Mouse (Mus musculus): ENCODE measurements at regions not wholly inside any gene's neighbourhood (a gene's known extent, or its start where the extent isn't known, plus 50 kb on each side); places are given as distances from the start of the nearest gene placed in this dataset.

- no peaks in the 10 kb centered on the region for H3K36me3 ChIP-seq (ENCODE audit: control insufficient read depth, insufficient read depth, low read length)
- no peaks in the 10 kb centered on the region for H3K9me3 ChIP-seq (ENCODE audit: control insufficient read depth, low read length)
- 58% methylated on average over 2 of the region's 2 CpGs for WGBS
- H3K27ac ChIP-seq (ENCODE audit: low read length) = no peak overlapping the region
- no peaks in the 10 kb centered on the region for H3K27me3 ChIP-seq (replicated peaks; ENCODE audit: control insufficient read depth, insufficient read depth, low read length)
- ATAC-seq = no peak
- H3K4me2 ChIP-seq (ENCODE audit: low read depth, low read length) = no peak overlapping the region
- no peak overlapping the region for H3K4me3 ChIP-seq (ENCODE audit: low read length)
- H3K9ac ChIP-seq (ENCODE audit: low read depth, low read length) = no peak overlapping the region
- peaks cover 4% of the 10 kb centered on the region; the same call in 1 of the 2 replicates for H3K4me1 ChIP-seq (ENCODE audit: control insufficient read depth, insufficient read depth, low read length)
Observed at GRCm38 (mm10) chr11:37533624-37534023, 297.9 kb upstream of the Tenm2 start.

DNA sequence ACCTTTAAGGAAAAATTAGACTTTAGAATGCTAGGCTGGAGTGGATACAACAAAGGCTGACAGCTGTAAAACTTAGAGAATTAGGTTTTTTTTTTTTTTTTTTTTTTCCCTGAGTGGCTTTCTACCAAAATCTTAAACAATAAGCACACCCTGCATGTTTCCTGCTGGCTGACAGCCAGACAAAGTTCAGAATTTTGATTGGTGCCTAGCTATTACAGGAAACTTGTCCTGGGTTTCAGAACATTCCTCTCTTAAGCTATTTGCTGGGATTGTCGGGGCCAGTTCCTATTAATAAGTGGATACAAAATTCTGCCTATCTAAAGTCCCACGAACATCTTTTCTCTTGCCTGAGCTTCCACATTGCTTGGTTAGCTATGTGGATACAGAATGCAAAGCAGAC lies 296.7 kb upstream of the Tenm2 start:
- ATAC-seq = no peak
- H3K27ac ChIP-seq (ENCODE audit: low read length) = no peak overlapping the region
- no peaks in the 10 kb centered on the region for H3K36me3 ChIP-seq (ENCODE audit: control insufficient read depth, insufficient read depth, low read length)
- peaks cover 4% of the 10 kb centered on the region; the same call in 1 of the 2 replicates for H3K4me1 ChIP-seq (ENCODE audit: control insufficient read depth, insufficient read depth, low read length)
- H3K27me3 ChIP-seq (replicated peaks; ENCODE audit: control insufficient read depth, insufficient read depth, low read length) = no peaks in the 10 kb centered on the region
- H3K9ac ChIP-seq (ENCODE audit: low read depth, low read length) = no peak overlapping the region
- no peak overlapping the region for H3K4me2 ChIP-seq (ENCODE audit: low read depth, low read length)
- H3K4me3 ChIP-seq (ENCODE audit: low read length) = no peak overlapping the region
- H3K9me3 ChIP-seq (ENCODE audit: control insufficient read depth, low read length) = no peaks in the 10 kb centered on the region
- WGBS = 33% methylated on average over 2 of the region's 2 CpGs

DNA sequence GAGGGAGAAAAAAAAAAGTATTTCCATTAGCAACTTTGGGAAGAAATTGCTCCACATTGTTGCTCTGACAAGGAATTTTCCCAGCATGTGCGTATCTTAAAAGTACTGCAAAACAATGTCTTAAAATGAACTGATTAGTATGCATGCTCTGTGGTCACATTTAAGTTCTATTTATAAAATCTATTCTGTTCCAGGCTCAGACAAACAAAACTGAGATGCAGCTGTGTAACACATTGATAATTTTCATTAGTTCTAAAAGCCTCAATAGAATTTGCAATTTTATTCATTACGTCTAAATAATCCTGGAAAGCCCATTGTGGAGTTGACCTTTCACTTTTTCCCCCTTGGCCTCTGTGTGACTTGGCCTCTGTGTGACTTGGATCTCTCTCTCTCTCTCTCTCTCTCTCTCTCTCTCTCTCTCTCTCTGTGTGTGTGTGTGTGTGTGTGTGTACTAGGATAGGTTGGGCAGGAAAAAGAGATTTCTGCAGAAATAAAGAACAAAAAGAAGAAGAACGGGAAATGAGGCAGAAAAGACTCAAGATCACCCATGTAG lies 262.8 kb upstream of the Tenm2 start:
- Histone ChIP-seq H3K9me3 (ENCODE audit: control insufficient read depth, low read length) (no peaks in the 10 kb centered on the region), H3K9ac (ENCODE audit: low read depth, low read length) (no peak overlapping the region), H3K4me3 (ENCODE audit: low read length) (no peak overlapping the region), H3K4me1 (ENCODE audit: control insufficient read depth, insufficient read depth, low read length) (no peaks in the 10 kb centered on the region), H3K36me3 (ENCODE audit: control insufficient read depth, insufficient read depth, low read length) (no peaks in the 10 kb centered on the region), H3K4me2 (ENCODE audit: low read depth, low read length) (no peak overlapping the region), H3K27ac (ENCODE audit: low read length) (no peak overlapping the region), H3K27me3 (replicated peaks; ENCODE audit: control insufficient read depth, insufficient read depth, low read length) (no peaks in the 10 kb centered on the region)
- 69% methylated on average over 3 of the region's 3 CpGs for WGBS
- ATAC-seq = no peak

DNA sequence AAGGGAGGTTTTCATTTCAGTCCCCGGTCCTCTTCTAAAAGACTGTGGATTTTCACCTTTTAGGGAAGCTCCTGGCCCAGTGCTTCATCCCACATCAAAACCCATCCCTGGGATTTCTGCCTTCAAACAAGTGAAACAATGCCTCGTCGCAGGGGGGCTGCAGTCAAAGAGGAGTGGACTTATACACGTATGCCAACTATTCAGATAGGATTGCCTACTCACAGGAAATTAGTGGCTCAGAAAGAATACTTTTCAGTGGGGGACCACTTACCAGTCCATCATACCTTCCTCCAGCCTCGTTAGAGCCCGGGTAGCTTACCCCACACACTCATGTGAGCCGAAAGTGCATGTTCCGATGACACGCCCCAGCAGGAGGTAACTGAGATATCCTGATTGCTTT lies 262.1 kb upstream of the Tenm2 start:
- Histone ChIP-seq H3K36me3 (ENCODE audit: control insufficient read depth, insufficient read depth, low read length) (no peaks in the 10 kb centered on the region), H3K4me3 (ENCODE audit: low read length) (no peak overlapping the region), H3K27me3 (replicated peaks; ENCODE audit: control insufficient read depth, insufficient read depth, low read length) (no peaks in the 10 kb centered on the region), H3K9me3 (ENCODE audit: control insufficient read depth, low read length) (no peaks in the 10 kb centered on the region), H3K4me2 (ENCODE audit: low read depth, low read length) (no peak overlapping the region), H3K9ac (ENCODE audit: low read depth, low read length) (no peak overlapping the region), H3K4me1 (ENCODE audit: control insufficient read depth, insufficient read depth, low read length) (no peaks in the 10 kb centered on the region), H3K27ac (ENCODE audit: low read length) (no peak overlapping the region)
- 73% methylated on average over 9 of the region's 9 CpGs for WGBS
- ATAC-seq = no peak

DNA sequence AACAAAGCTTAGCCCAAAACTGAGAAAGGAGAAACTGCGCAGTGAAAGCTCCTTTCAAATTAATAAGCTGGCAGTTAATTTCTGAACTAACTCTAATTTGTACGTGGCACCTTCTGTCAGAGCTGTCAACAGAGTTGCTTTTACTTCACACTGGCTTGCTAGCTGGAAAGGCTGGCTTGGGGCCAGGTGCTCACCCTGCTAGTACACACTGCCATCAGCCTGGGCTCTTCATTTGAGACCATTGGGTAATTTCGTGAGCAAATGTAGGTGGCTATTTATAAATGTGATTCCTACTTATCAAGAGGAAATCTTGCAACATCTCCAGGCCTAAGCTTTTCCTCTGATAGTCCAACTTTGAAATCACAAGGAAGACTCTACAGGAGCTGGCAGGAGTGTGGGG lies 244.5 kb upstream of the Tenm2 start:
- H3K9ac ChIP-seq (ENCODE audit: low read depth, low read length) = no peak overlapping the region
- no peaks in the 10 kb centered on the region for H3K27me3 ChIP-seq (replicated peaks; ENCODE audit: control insufficient read depth, insufficient read depth, low read length)
- H3K4me1 ChIP-seq (ENCODE audit: control insufficient read depth, insufficient read depth, low read length) = no peaks in the 10 kb centered on the region
- WGBS = 80% methylated on average over 3 of the region's 3 CpGs
- no peak overlapping the region for H3K4me2 ChIP-seq (ENCODE audit: low read depth, low read length)
- H3K4me3 ChIP-seq (ENCODE audit: low read length) = no peak overlapping the region
- no peak for ATAC-seq
- no peaks in the 10 kb centered on the region for H3K36me3 ChIP-seq (ENCODE audit: control insufficient read depth, insufficient read depth, low read length)
- H3K27ac ChIP-seq (ENCODE audit: low read length) = no peak overlapping the region
- H3K9me3 ChIP-seq (ENCODE audit: control insufficient read depth, low read length) = no peaks in the 10 kb centered on the region

DNA sequence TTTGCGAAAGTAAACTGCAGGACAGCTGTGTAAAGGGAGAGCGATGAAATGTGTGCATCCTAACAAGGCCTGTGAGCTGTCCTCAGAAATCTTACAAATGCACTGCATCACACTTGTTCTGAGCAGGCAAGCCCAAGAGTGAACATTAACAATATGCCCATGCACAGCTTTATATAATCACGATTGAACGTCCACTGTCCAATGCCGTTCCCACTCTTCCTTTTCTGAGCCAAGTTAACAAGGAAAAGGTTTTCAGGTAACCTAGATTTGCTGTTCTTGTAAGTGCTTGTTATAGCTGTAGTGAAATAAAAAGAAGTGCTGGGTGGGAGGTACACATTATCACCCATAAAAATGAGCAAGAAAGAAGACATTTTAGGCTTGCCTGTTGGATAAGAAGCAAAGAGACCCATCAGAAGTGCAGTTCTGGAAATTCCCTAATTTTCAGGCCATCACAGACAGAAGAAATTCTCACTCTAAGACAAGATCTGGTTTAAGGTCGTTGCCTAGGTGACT lies 243.3 kb upstream of the Tenm2 start:
- no peak overlapping the region for H3K4me3 ChIP-seq (ENCODE audit: low read length)
- no peaks in the 10 kb centered on the region for H3K4me1 ChIP-seq (ENCODE audit: control insufficient read depth, insufficient read depth, low read length)
- H3K27ac ChIP-seq (ENCODE audit: low read length) = no peak overlapping the region
- H3K4me2 ChIP-seq (ENCODE audit: low read depth, low read length) = no peak overlapping the region
- H3K36me3 ChIP-seq (ENCODE audit: control insufficient read depth, insufficient read depth, low read length) = no peaks in the 10 kb centered on the region
- no peak overlapping the region for H3K9ac ChIP-seq (ENCODE audit: low read depth, low read length)
- H3K27me3 ChIP-seq (replicated peaks; ENCODE audit: control insufficient read depth, insufficient read depth, low read length) = no peaks in the 10 kb centered on the region
- H3K9me3 ChIP-seq (ENCODE audit: control insufficient read depth, low read length) = no peaks in the 10 kb centered on the region
- ATAC-seq = no peak
- 86% methylated on average over 6 of the region's 6 CpGs for WGBS

DNA sequence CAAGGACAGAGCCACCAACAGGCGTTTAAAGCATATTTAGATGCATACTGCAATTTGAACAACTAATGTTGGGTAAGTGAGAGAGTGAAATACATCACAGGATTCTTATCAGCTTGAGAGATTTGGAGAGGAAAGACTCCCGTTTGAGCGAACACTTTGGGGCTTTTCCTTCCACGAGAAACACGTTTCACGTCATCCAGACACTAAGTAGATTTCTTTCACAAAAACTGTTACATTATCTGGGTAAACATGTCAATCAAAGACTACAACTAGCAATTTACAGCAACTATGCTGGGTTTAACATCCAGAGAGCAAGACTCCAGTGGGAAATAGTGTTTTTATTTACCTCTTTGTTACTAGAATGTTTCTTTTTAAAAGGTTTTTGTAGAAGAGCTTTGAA lies 238.3 kb upstream of the Tenm2 start:
- H3K9ac ChIP-seq (ENCODE audit: low read depth, low read length) = no peak overlapping the region
- no peak overlapping the region for H3K4me3 ChIP-seq (ENCODE audit: low read length)
- 51% methylated on average over 6 of the region's 6 CpGs for WGBS
- H3K4me1 ChIP-seq (ENCODE audit: control insufficient read depth, insufficient read depth, low read length) = no peaks in the 10 kb centered on the region
- H3K4me2 ChIP-seq (ENCODE audit: low read depth, low read length) = no peak overlapping the region
- no peaks in the 10 kb centered on the region for H3K27me3 ChIP-seq (replicated peaks; ENCODE audit: control insufficient read depth, insufficient read depth, low read length)
- ATAC-seq = no peak
- H3K27ac ChIP-seq (ENCODE audit: low read length) = no peak overlapping the region
- H3K9me3 ChIP-seq (ENCODE audit: control insufficient read depth, low read length) = no peaks in the 10 kb centered on the region
- H3K36me3 ChIP-seq (ENCODE audit: control insufficient read depth, insufficient read depth, low read length) = no peaks in the 10 kb centered on the region

DNA sequence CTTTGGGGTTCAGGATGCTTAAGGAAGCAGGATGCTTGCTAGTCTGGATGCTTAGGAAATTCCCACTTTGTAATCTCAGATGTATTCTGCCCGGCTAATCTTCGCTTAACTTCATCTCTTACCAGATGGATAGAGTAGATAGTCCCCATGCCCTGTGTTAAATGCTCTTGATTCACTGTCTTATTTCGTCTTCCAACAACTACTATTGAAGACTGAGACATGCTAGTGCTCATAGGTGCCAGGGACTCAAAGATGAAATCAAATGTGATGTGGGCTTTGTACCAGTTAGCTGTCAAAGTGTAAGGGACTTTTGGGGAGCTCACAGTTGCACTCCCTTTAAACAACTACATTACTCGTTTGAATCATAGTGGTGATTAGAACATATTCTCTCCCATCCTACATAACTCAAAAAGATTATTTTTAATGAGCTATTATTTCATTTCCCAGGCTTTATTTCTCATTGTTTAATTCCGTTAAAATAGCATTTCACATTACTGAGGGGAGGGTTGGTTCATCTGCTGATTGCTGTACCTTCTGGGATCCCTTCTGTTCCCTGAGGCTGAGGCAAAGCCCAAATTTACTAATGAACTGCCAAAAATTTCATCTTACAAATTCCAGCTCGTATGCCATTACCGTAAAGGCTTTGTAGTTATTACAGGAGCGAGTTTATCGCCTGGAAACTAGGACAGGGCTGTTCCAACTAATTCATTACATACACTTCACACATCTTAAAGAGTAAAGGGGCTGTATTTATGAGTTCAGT lies 228.1 kb upstream of the Tenm2 start:
- no peaks in the 10 kb centered on the region for H3K9me3 ChIP-seq (ENCODE audit: control insufficient read depth, low read length)
- H3K27me3 ChIP-seq (replicated peaks; ENCODE audit: control insufficient read depth, insufficient read depth, low read length) = no peaks in the 10 kb centered on the region
- H3K27ac ChIP-seq (ENCODE audit: low read length) = no peak overlapping the region
- H3K9ac ChIP-seq (ENCODE audit: low read depth, low read length) = no peak overlapping the region
- WGBS = 83% methylated on average over 9 of the region's 9 CpGs
- no peaks in the 10 kb centered on the region for H3K4me1 ChIP-seq (ENCODE audit: control insufficient read depth, insufficient read depth, low read length)
- no peak for ATAC-seq
- H3K4me2 ChIP-seq (ENCODE audit: low read depth, low read length) = no peak overlapping the region
- H3K36me3 ChIP-seq (ENCODE audit: control insufficient read depth, insufficient read depth, low read length) = no peaks in the 10 kb centered on the region
- H3K4me3 ChIP-seq (ENCODE audit: low read length) = no peak overlapping the region

- no peak overlapping the region for H3K4me2 ChIP-seq (ENCODE audit: low read depth, low read length)
- no peaks in the 10 kb centered on the region for H3K9me3 ChIP-seq (ENCODE audit: control insufficient read depth, low read length)
- no peak overlapping the region for H3K4me3 ChIP-seq (ENCODE audit: low read length)
- no peaks in the 10 kb centered on the region for H3K27me3 ChIP-seq (replicated peaks; ENCODE audit: control insufficient read depth, insufficient read depth, low read length)
- H3K27ac ChIP-seq (ENCODE audit: low read length) = no peak overlapping the region
- H3K4me1 ChIP-seq (ENCODE audit: control insufficient read depth, insufficient read depth, low read length) = no peaks in the 10 kb centered on the region
- no peak overlapping the region for H3K9ac ChIP-seq (ENCODE audit: low read depth, low read length)
- no peak for ATAC-seq
- no peaks in the 10 kb centered on the region for H3K36me3 ChIP-seq (ENCODE audit: control insufficient read depth, insufficient read depth, low read length)
- WGBS = 85% methylated on average over 4 of the region's 4 CpGs
Observed at GRCm38 (mm10) chr11:37462375-37462774, 226.6 kb upstream of the Tenm2 start.

DNA sequence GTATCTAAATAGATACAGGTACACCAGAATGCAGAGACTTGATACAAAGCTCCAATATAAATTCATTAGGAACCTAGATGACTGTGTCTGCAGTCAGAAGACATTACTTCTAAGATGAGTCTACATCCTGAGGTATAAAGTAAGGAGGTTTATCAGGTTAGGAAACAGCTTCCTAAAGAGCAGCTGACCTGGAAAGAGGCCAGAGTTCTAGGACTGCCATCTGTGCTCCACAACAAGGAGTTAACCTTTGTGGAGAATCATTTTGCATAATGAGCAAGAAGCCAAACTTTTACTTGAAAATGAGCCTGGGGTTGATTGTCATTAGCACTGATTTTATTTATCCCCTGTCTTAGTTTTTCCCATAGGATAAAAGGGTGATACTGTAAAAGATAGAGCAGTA lies 211.6 kb upstream of the Tenm2 start:
- H3K4me1 ChIP-seq (ENCODE audit: control insufficient read depth, insufficient read depth, low read length) = no peaks in the 10 kb centered on the region
- no peak for ATAC-seq
- no peaks in the 10 kb centered on the region for H3K36me3 ChIP-seq (ENCODE audit: control insufficient read depth, insufficient read depth, low read length)
- H3K4me3 ChIP-seq (ENCODE audit: low read length) = no peak overlapping the region
- no peaks in the 10 kb centered on the region for H3K27me3 ChIP-seq (replicated peaks; ENCODE audit: control insufficient read depth, insufficient read depth, low read length)
- H3K27ac ChIP-seq (ENCODE audit: low read length) = no peak overlapping the region
- no peak overlapping the region for H3K9ac ChIP-seq (ENCODE audit: low read depth, low read length)
- H3K4me2 ChIP-seq (ENCODE audit: low read depth, low read length) = no peak overlapping the region
- no peaks in the 10 kb centered on the region for H3K9me3 ChIP-seq (ENCODE audit: control insufficient read depth, low read length)

All from intestine, embryonic 16.5 days (tissue).